9 mouse cellular contexts compared by ENCODE assay signal in the genomic region with DNA sequence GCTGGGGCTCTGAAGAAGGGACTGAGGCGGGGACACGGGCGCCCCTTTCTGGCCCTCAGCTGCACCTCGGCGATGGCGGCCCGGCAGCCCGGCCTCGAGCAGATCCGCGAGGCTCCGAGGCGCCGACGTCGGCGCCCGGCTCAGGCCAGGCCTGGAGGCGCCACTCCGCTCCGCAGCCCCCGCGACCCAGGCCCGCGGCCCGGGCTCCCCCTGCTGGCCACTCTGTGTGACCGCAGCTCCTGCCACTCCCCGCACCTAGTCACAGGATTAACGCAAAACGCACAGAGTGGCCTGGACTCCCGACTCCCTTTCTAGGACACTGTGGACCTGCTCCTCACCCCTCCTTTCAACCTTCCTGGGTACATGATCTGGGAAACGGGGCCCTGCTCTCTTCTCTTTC. TPM values are rescaled to one million over a fixed set of nuclear protein-coding genes. Genes with fewer than 3 reads are reported as not detected.
DNase-seq lines count a peak whose midpoint lies in the region; ATAC-seq and TF ChIP-seq lines count a peak whose summit lies in the region.
"Had no signal": no experiment of that assay in that cellular context is flagged by ENCODE, and none has a peak within 500 bp of the region (broad histone marks: within the 10 kb centered on the region; RNA-seq: fewer than 3 reads in every experiment).

No protein-coding gene starts in this region.

- peak overlapping the region; percentile 59 for H3K9ac ChIP-seq in hindbrain, embryonic 16.5 days (ENCODE audit: low read depth, low read length)
- H3K9ac ChIP-seq in liver, embryonic 14.5 days (replicated peaks): no peak overlapping the region
- peak overlapping the region; percentile 52 for H3K9ac ChIP-seq in neural tube, embryonic 13.5 days

- H3K9me3 ChIP-seq in hindbrain, embryonic 16.5 days (ENCODE audit: control insufficient read depth, low read length): no peaks in the 10 kb centered on the region
- no peaks in the 10 kb centered on the region for H3K9me3 ChIP-seq in liver, embryonic 14.5 days (ENCODE audit: control insufficient read depth, low read length)
- no peaks in the 10 kb centered on the region for H3K9me3 ChIP-seq in neural tube, embryonic 13.5 days

- H3K4me3 ChIP-seq in hindbrain, embryonic 16.5 days (ENCODE audit: low read length): peak overlapping the region; percentile 40
- H3K4me3 ChIP-seq in liver, embryonic 14.5 days (ENCODE audit: insufficient read depth in 1 of 2, low read depth in 2 of 2, low read length in 2 of 2): peak overlapping the region in 1 of 2 experiments; percentile 7; a peak in 1 of 4 replicates
- H3K4me3 ChIP-seq in neural tube, embryonic 13.5 days: peak overlapping the region; percentile 28

- peak overlapping the region; percentile 70 for H3K4me2 ChIP-seq in hindbrain, embryonic 16.5 days (ENCODE audit: low read length)
- H3K4me2 ChIP-seq in liver, embryonic 14.5 days (ENCODE audit: low read depth): peak overlapping the region; percentile 33
- H3K4me2 ChIP-seq in neural tube, embryonic 13.5 days: peak overlapping the region; percentile 60

- peak; percentile 21 for DNase-seq in cerebellum, adult 8-10 months
- peak; percentile 92 for DNase-seq in adrenal gland, postnatal 14 days
- DNase-seq in forelimb bud, embryonic 11.5 days (ENCODE audit: low read depth, low spot score): peak; percentile 85
- no peak for DNase-seq in liver, embryonic 14.5 days (ENCODE audit: low read depth in 3 of 3, low spot score in 3 of 3)
- peak; percentile 62 to 65 for DNase-seq in thymus, postnatal 36 days

- no peaks in the 10 kb centered on the region for H3K36me3 ChIP-seq in hindbrain, embryonic 16.5 days (ENCODE audit: control insufficient read depth, insufficient read depth, low read length)
- H3K36me3 ChIP-seq in liver, embryonic 14.5 days (replicated peaks; ENCODE audit: control insufficient read depth, insufficient read depth, low read depth): no peaks in the 10 kb centered on the region
- H3K36me3 ChIP-seq in neural tube, embryonic 13.5 days: no peaks in the 10 kb centered on the region
- H3K36me3 ChIP-seq: G1E had no signal

- H3K4me1 ChIP-seq in hindbrain, embryonic 16.5 days (ENCODE audit: control insufficient read depth, insufficient read depth, low read depth, low read length): peaks cover 17% of the 10 kb centered on the region
- H3K4me1 ChIP-seq in liver, embryonic 14.5 days (replicated peaks; ENCODE audit: control insufficient read depth in 2 of 2, insufficient read depth in 2 of 2, low read length in 1 of 2): peaks cover 3 to 7% of the 10 kb centered on the region in 2 experiments; a peak in 2 of 4 replicates
- peaks cover 54% of the 10 kb centered on the region for H3K4me1 ChIP-seq in neural tube, embryonic 13.5 days (replicated peaks)

- peak; percentile 81 for TF ChIP-seq CTCF in liver, embryonic 14.5 days (IDR thresholded peaks at IDR 0.05; ENCODE audit: low read depth)

- TF ChIP-seq EP300 in liver, embryonic 14.5 days (IDR thresholded peaks at IDR 0.05; ENCODE audit: low read depth): no peak

- WGBS in hindbrain, embryonic 16.5 days: 1% methylated on average over 26 of the region's 32 CpGs
- WGBS in liver, embryonic 14.5 days (ENCODE audit: insufficient replicate concordance): under 1% methylated on average over 32 of the region's 32 CpGs
- under 1% methylated on average over 32 of the region's 32 CpGs for WGBS in neural tube, embryonic 13.5 days

- no peak overlapping the region for H3K27ac ChIP-seq in hindbrain, embryonic 16.5 days (ENCODE audit: low read depth, low read length)
- H3K27ac ChIP-seq in liver, embryonic 14.5 days: no peak overlapping the region
- H3K27ac ChIP-seq in neural tube, embryonic 13.5 days (replicated peaks): no peak overlapping the region

- peaks cover 71% of the 10 kb centered on the region for H3K27me3 ChIP-seq in hindbrain, embryonic 16.5 days (replicated peaks; ENCODE audit: control insufficient read depth, insufficient read depth, low read length)
- peaks cover 93% of the 10 kb centered on the region for H3K27me3 ChIP-seq in liver, embryonic 14.5 days (ENCODE audit: control insufficient read depth, insufficient read depth, low read length)
- peaks cover 99% of the 10 kb centered on the region for H3K27me3 ChIP-seq in neural tube, embryonic 13.5 days

- ATAC-seq in cerebellum, adult (ENCODE audit: insufficient number of reproducible peaks, low FRiP score, low TSS enrichment): no peak
- peak; percentile 79 for ATAC-seq in hindbrain, embryonic 16.5 days
- ATAC-seq in liver, embryonic 14.5 days (ENCODE audit: insufficient read depth): peak; percentile 31; the same call in 1 of the 2 replicates
- peak; percentile 58 for ATAC-seq in neural tube, embryonic 13.5 days (ENCODE audit: low read depth)

RNA-seq across cellular contexts. Expression of a gene that starts 8.2 kb away (rescaled TPM):
- total RNA-seq in adrenal gland, postnatal 14 days (2021): not detected in 2 replicates
- not detected in 2 replicates for polyA plus RNA-seq in hindbrain, embryonic 16.5 days (2015; fragmentation: Nextera tagmentation; extraction: Ambion mirVana)
- polyA plus RNA-seq in liver, embryonic 14.5 days (2012; rRNA removed): not detected in 2 replicates
- not detected in 2 replicates for polyA plus RNA-seq in liver, embryonic 14.5 days (2014; fragmentation: Nextera tagmentation; extraction: Ambion mirVana)
- polyA plus RNA-seq in neural tube, embryonic 13.5 days (2015; fragmentation: Nextera tagmentation; extraction: Ambion mirVana): not detected in 2 replicates
- total RNA-seq: G1E had no signal
- polyA plus RNA-seq: G1E had no signal

RNA-seq across cellular contexts. Expression of a gene that starts 9.6 kb away (rescaled TPM):
- total RNA-seq in adrenal gland, postnatal 14 days (2021): 26.3 and 28.3 TPM in 2 replicates
- 0.64 and 1.0 TPM in 2 replicates for polyA plus RNA-seq in hindbrain, embryonic 16.5 days (2015; fragmentation: Nextera tagmentation; extraction: Ambion mirVana)
- polyA plus RNA-seq in liver, embryonic 14.5 days (2012; rRNA removed): 0.97 and 1.3 TPM in 2 replicates
- 0.15 and 0.29 TPM in 2 replicates for polyA plus RNA-seq in liver, embryonic 14.5 days (2014; fragmentation: Nextera tagmentation; extraction: Ambion mirVana)
- 1.6 and 1.7 TPM in 2 replicates for polyA plus RNA-seq in neural tube, embryonic 13.5 days (2015; fragmentation: Nextera tagmentation; extraction: Ambion mirVana)

RNA-seq across cellular contexts. Expression of a gene that starts 44.2 kb away (rescaled TPM):
- total RNA-seq in adrenal gland, postnatal 14 days (2021): not detected in 2 replicates
- polyA plus RNA-seq in hindbrain, embryonic 16.5 days (2015; fragmentation: Nextera tagmentation; extraction: Ambion mirVana): 0.40 TPM in 2 replicates
- 0.08 TPM in 1 of 2 replicates, not detected in the other for polyA plus RNA-seq in liver, embryonic 14.5 days (2012; rRNA removed)
- 0.04 TPM in 1 of 2 replicates, not detected in the other for polyA plus RNA-seq in liver, embryonic 14.5 days (2014; fragmentation: Nextera tagmentation; extraction: Ambion mirVana)
- polyA plus RNA-seq in neural tube, embryonic 13.5 days (2015; fragmentation: Nextera tagmentation; extraction: Ambion mirVana): 0.25 and 0.59 TPM in 2 replicates
- total RNA-seq: G1E had no signal
- polyA plus RNA-seq: G1E had no signal

Comparison
In these comparisons a context has a peak if more than half of its experiments do, and no peak if none do; other contexts are left out.
1. DNase-seq: peak in cerebellum, adult 8-10 months (single experiment), adrenal gland, postnatal 14 days (single experiment), forelimb bud, embryonic 11.5 days (single experiment) and thymus, postnatal 36 days (2 of 2); none in liver, embryonic 14.5 days (0 of 3).
2. Peak in every context shown above with its lines, with median percentiles within 50 percentile points of each other: H3K4me2 ChIP-seq.